Mouse (Mus musculus) thymus, postnatal 36 days (tissue): ENCODE measurements around the gene Isoc2a.

ENCODE experiments used
- DNase-seq, 2 experiments: peaks; one replicate each; pipeline ENCODE4 v3.0.0; 2022; ENCODE audit warnings: mixed read lengths in 2 of 2

Gene Isoc2a

GRCm38 (mm10) chr7:4919971-4920370 lies 43.0 kb downstream of the Isoc2a start:
- DNase-seq: no peak

GRCm38 (mm10) chr7:4920496-4920895 lies 43.5 kb downstream of the Isoc2a start:
- no peak for DNase-seq

DNA sequence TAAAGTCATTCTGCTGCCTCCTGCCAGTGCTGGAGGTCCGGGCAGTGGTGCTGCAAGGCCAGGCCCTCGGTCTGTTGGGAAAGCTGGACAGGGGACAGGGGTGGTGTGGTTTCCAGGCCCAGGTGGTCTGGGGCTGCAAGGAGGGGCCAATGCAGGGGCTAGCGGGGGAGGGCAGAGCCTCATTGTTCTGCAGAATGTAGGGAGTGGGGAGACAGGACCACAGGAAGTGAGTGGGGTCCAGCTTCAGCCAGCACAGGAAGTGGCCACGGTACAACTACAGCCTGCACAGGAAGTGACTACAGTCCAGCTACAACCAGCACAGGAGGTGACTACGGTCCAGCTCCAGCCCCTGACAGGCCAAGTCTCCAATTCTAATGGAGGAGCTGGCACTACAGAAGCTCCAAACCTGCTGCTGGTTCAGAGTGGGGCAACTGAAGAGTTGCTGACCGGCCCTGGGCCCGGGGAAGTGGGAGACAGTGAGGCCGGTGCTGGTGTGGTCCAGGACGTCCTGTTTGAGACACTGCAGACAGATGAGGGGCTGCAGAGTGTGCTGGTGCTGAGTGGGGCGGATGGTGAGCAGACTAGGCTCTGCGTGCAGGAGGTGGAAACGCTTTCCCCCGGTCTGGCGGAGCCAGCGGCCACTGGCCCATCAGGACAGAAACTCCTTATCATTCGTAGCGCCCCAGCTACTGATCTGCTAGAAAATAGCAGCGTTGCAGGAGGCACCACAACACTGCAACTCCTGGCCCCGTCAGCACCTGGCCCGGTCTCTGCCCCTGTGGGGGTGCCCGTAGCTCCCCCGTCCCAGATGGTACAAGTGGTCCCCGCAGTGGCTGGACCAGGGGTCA lies 44.2 kb downstream of the Isoc2a start:
- no peak for DNase-seq

- no peak for DNase-seq
These were observed 45.0 kb downstream of the Isoc2a start, which contains the start of gene Nat14 for GRCm38 (mm10) chr7:4921824-4922482. Nat14 (plus strand) TSS chr7:4922028.

DNA sequence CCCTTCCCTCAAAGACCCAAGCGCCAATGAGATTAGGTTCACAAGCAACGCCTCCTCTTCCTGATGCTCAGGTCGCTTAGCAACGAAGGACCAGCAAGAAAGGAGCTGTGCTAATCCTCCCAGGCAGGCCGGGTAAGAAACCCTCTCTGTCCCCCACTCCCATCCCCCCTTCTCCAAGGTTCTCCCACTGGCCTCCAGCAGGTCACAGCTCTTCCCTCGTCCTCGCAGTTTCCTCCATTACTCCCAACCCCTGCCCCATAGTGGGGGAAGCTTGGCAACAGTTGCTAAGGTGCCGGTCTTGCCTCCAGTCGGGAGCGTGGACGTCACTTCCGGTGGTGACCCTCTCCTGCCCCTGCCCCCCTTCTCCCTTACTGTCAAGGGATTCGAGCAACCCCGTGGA lies 45.6 kb downstream of the Isoc2a start:
- DNase-seq: peak; percentile 40 to 52

GRCm38 (mm10) chr7:4922931-4923565 lies 46.1 kb downstream of the Isoc2a start:
- no peak for DNase-seq

GRCm38 (mm10) chr7:4923586-4924364 lies 46.8 kb downstream of the Isoc2a start:
- no peak for DNase-seq

- DNase-seq: no peak
These were observed 47.5 kb downstream of the Isoc2a start for GRCm38 (mm10) chr7:4924483-4924882.

GRCm38 (mm10) chr7:4924891-4925301 lies 47.9 kb downstream of the Isoc2a start:
- DNase-seq: no peak

GRCm38 (mm10) chr7:4925441-4926381 lies 48.8 kb downstream of the Isoc2a start, which contains the start of gene Ssc5d:
Ssc5d (plus strand) TSS chr7:4925785.
- no peak for DNase-seq

GRCm38 (mm10) chr7:4926849-4927248 lies 49.9 kb downstream of the Isoc2a start:
- DNase-seq: no peak

GRCm38 (mm10) chr7:4927711-4928110 lies 50.8 kb downstream of the Isoc2a start:
- DNase-seq: no peak

DNA sequence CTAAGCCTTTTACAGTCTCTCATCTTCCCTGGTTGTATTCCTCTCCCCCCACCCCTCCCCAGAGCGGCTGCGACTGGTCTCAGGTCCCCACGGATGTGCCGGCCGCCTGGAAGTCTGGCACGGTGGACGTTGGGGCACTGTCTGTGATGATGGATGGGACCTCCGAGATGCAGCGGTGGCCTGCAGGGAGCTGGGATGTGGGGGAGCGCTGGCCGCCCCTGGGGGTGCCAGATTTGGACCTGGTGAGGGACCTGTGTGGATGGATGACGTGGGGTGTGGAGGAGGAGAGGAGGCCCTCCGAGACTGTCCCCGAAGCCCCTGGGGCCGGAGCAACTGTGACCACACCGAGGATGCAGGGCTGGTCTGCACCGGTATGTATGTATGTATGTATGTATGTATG lies 51.4 kb downstream of the Isoc2a start:
- no peak for DNase-seq

DNA sequence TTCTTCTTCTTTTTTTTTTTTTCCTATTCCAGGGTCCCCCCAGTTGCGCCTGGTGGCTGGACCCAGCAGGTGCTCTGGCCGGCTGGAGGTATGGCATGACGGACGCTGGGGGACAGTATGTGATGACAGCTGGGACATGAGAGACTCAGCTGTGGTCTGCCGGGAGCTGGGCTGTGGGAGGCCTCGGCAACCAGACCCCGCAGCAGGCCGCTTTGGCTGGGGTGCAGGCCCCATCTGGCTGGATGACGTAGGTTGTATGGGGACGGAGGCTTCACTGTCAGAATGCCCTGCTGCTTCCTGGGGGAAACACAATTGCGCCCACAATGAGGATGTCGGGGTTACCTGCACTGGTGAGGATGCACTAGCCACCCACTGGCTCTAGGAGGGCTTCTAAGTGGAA lies 56.1 kb downstream of the Isoc2a start:
- DNase-seq: no peak

DNA sequence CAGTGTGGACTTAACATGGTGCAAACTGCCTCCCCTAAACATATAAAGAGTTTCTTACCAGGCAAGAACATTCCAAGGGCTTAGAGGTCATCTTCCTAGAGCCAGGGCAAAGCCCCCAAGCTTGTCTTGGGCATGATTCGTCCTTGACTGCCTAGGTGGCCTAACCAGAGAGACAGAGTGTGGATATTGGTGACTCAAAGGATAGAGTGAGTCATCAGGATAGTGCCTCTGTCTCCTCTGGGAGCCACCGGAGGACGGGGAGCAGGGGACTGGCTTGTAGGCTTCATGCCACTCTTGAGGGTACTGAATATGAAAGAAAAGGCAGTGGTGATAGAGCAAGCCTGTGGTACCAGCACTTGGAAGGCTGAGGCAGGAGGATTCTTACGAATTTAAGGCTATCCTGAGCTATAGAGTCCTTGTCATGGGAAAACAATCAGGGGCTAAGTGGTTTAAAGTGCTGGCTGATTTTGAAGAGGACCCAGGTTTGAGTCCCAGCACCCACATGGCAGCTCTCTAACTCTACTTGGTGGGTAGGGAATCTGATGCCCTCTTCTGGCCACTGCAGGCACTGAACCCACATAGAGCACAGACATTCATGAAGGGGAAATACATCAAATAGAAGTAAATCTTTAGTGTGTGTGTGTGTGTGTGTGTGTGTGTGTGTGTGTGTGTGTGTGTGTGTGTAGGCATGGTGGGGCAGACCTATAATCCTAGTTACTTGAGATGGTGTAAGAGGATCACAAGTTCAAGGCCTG lies 57.4 kb downstream of the Isoc2a start:
- no peak for DNase-seq

GRCm38 (mm10) chr7:4936832-4937231 lies 59.9 kb downstream of the Isoc2a start:
- DNase-seq: no peak

DNA sequence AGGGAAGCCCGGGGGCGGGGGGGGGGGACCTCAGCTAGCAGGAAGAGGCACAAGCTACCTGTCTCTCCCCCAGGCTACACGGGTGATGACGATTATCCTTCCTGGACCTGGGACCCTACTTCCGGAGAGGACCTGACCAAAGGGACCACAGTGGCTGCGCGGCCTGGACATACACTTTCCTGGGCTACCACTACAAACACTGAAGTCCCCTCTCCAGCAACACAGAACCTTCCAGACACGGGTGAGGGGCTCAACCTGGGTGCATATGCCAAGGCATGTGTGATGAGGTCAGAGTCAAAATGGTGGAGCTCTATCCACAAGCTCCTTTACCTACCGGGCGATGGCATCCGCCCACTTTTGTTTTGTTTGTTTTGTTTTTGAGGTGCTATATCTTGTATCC lies 60.4 kb downstream of the Isoc2a start:
- DNase-seq: no peak

- DNase-seq: peak; percentile 74 to 81
These were observed 61.5 kb downstream of the Isoc2a start for GRCm38 (mm10) chr7:4938456-4938855.

DNA sequence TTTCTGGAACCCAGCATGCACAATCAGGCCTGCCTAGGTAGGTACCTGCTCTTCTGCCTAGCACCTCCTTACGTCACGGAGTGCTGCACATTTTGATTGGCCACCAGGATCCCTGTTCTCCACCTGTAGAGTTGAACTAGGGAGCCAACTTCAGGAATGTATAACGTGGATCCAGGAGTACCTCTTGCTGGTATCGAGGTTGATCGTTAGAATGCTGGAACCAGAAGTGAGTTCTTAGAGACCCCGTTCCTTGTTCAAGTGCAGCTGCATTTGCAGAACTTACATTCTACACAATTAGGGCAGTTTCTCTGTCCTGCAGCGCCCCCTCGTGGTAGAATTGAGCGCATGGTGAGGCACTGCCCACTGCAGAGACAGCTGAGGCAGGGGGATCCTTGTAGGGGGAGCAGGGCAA lies 63.1 kb downstream of the Isoc2a start:
- DNase-seq: peak; percentile 78 to 84

- DNase-seq: no peak
These were observed 65.7 kb downstream of the Isoc2a start for GRCm38 (mm10) chr7:4942673-4943072.
